Mouse (Mus musculus): ENCODE results near the gene Myh9.

Myh9 gene

DNA sequence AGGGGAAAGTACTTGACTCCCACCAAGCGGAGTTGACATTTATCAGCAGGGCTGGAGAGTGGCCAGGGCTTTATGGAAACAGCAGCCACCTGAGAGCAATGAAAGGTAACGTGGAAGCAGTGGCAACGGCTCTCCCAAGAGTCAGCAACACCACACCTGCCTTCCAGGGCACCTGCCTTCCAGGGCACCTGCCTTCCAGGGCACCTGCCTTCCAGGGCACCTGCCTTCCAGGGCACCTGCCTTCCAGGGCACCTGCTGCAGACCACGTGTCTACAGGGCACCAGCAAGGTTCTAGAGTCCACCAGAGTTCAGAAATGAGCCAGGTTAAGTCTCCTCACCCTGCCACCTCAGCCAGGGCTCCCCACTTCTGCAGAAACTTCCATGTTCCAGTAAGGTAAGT, 48.9 kb downstream of the Myh9 start:
- in situ Hi-C loops (cut with MboI, MseI), result loop anchor here (25.0 kb wide), 1 partner anchor 1094 kb away; the partner anchor contains the start of genes Gga1, Gm49510 and Sh3bp1

DNA sequence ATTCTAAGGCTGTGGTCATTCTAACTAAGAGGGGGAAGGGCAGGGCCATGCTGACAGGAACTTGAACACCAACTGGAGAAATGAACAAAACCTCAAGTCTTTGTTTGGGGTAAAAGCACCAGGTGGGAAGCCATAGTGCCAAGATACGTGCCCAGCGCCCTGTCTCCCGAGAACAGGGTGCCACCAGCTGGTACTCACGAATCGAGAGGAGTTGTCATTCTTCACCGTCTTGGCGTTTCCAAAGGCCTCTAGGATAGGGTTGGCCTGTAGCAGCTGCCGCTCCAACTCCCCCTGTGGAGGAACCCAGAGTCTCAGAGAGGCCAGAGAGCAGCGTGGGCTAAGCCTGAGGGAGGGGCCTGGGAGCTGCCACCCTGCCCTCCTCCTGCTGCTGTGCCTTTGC, 49.9 kb downstream of the Myh9 start:
- in situ Hi-C loops (cut with MboI, MseI), result loop anchor here (25.0 kb wide), 1 partner anchor 1095 kb away; the partner anchor contains the start of genes Gga1, Gm49510 and Sh3bp1

DNA sequence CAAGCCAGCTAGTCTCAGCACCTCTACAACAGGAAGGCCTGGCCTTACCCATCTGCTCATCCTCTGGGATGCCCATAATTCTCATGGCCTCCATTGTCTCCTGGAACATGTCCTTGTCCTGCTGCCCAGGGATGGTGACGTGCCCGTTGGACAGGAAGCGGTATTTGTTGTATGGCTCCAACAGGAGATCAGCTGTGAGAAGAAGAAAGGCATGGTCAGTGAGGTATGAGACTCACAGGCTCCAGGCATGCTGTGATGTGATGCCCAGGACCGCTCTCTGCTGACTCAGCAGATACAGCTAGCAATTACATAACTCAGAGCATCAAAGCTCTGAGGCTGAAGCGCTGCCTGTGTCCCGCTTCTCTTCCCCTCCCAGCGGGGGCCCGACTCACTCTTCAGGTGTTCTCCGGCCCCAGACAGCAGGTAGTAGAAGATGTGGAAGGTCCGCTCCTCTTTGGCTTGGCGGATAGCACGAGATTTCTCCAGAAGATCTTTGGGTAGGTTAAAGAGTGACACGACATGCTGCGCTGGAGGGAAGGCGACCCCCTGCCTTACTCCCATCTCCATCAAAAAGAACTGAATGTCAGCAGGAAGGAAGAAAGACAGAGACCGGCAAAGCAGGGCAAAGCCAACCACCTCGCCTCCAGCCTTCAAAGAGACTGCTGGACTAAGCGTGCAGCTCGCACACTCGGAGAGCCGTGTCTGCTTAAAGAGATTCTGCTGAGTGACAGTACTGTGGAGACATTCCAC, 51.1 kb downstream of the Myh9 start:
- in situ Hi-C loops (cut with MboI, MseI), result loop anchor here (25.0 kb wide), 1 partner anchor 1096 kb away; the partner anchor contains the start of genes Gga1, Gm49510 and Sh3bp1

DNA sequence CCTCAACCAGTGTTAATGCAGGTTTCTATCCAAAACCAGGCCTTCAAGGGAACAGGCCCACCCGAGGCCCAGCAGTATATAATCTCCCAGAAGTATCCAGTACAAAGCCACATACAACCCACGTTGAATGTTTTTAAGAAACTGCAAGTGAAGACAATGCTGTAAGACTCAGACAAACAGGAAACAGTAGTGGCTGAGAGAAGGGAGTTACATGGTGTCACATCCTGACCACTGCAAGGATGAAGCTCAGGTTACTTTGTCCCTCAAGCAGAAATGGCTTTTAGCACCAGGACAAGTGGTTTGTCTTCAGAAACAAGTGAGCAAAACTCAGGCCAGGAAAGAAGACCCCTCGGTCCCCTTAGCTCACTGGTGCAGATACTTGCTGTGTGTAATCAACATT, 52.8 kb downstream of the Myh9 start:
- in situ Hi-C loops (cut with MboI, MseI), result loop anchor here (25.0 kb wide), 1 partner anchor 1098 kb away; the partner anchor contains the start of genes Gga1, Gm49510 and Sh3bp1

DNA sequence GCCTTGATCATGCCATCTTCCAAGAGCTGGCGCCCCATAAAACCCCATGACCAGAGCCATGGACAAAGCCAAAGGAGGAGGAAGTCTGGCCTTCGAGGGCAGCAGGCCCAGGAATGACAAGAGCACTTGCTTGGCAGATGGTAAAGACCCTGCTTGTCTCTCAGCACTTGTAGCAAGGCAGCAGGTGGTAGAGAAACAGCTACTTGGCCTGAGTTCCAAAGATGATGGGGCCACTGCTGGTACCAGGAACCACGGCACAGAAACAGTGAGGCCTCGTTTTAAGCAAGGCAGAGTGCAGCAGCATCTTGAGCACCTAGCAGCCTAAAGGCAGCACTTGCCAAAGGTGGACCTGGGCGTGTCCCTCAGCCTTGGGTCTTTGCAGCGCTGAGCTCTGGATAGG, 53.6 kb downstream of the Myh9 start:
- in situ Hi-C loops (cut with MboI, MseI), result loop anchor here (25.0 kb wide), 1 partner anchor 1099 kb away; the partner anchor contains the start of genes Gga1, Gm49510 and Sh3bp1

DNA sequence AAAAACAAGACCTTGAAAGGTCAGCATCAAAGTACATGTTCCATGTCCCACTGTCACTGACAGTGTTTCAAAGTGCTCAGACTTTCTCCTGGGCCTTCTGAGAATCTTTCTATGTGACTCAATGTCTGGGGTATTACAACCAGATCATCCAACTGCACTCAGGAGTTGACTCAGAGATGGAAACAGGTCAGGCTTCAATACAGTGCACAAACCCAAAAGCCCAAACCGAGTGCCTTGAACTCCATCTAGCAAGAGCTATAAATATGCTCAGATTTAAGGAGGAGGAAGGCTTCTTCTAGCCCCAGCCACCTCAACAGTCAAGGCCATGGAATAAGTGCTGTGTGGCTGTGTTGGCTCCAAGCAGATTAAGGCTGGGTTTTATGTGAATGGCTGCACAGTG, 56.2 kb downstream of the Myh9 start:
- in situ Hi-C loops (cut with MboI, MseI), result loop anchor here (25.0 kb wide), 1 partner anchor 1101 kb away; the partner anchor contains the start of genes Gga1, Gm49510 and Sh3bp1

DNA sequence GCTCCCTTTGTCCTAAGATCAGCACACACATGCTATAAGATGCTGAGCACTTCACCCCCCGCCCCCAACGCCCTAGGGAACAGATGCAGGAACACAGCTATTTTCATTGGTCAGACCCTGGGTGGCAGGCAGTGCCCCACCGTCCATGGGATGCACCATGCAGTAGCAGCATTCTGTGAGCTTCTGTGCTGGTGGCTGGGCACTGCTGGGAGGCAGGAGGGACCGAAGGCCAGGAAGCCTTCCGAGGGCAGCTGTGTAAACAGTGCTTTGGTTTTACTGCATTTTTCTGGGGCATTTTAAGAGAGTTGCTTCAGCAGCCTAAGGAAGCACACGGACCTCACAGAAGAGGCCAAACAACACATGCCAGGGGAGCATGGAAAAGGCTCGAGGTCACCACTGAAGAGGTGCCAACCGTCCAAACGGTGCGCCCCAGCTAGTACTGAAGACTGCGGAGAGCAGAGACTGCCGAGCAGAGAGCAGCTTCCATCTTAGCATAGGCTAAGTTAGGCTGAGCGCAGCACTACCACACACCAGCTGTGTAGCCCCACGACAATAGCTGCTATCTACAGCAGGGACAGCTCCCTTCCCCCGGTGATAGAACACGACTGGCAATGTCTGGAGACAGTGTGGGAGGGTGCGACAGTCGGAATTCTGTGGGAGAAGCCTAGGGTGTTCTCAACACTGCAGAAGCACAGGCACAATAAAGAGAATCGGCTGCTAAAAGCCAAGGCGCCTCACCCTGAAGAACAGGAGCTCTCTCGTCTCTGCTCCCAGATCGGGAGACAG, 57.7 kb downstream of the Myh9 start:
- in situ Hi-C loops (cut with MboI, MseI), result loop anchor here (25.0 kb wide), 1 partner anchor 1103 kb away; the partner anchor contains the start of genes Gga1, Gm49510 and Sh3bp1

DNA sequence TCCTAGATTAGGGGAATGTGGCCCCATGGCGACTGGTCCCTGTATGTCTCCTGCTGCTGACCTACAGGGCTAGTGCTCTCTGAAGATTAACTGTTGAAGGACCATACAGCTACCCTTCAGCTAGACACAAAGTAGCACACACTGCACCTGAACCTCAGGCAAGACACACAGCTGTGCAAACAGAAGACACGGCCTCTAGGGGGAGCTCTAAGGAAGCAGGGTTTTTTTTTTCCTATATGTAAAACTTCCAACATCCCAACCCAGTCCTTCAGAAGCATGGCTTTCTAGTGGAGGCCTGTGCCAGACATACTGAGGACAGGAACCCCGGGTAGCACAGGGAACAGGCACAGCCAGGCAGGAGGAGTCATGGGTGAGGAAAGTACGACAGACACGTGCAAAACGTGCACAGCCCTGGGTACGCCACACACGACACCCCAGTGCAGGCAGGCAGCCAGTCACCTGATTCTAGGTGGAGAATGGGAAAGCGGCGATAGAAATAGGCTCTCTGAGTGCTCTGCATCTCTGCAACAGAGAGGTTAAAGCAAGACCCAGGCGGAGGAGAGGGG, 59.4 kb downstream of the Myh9 start:
- in situ Hi-C loops (cut with MboI, MseI), result loop anchor here (25.0 kb wide), 1 partner anchor 1105 kb away; the partner anchor contains the start of genes Gga1, Gm49510 and Sh3bp1

DNA sequence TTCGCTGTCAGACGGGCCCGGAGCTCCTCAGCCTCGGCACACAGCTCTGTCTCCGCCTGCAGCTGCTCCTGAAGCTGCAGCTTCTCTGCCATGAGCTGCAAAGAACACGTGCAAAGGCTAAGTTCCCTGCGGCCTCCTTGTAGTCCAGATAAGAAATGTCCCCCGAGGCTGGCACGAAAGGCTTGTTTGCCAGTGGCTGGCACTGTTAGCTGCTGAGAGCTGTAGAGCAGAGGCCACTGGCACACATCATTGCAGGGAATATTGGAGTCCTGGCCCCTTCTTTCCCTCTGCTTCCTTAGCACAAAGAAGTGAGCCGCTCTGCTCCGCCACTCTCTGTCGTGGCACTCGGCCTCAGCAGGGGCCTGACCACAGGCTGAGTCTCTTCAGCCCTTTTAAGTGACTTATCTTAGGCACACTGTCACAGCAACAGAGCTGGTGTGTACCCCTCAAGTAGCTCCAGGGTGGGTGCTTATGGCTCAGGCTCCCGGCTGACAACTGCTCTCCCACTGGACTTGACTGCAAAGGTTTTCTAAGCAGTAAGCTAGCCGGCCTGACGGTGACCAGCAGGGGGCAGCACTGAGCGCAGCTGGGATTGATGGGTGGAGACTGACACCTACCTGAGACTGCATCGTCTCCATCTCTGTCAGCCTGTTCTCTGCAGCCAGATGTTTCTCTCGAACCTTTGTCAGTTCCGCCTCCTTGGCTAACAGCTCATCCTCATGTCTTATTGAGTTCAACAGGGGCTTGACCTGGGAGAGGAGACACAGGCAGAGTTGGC, 66.6 kb downstream of the Myh9 start:
- in situ Hi-C loops (cut with MboI, MseI), result loop anchor here (25.0 kb wide), 1 partner anchor 1112 kb away; the partner anchor contains the start of genes Gga1, Gm49510 and Sh3bp1

DNA sequence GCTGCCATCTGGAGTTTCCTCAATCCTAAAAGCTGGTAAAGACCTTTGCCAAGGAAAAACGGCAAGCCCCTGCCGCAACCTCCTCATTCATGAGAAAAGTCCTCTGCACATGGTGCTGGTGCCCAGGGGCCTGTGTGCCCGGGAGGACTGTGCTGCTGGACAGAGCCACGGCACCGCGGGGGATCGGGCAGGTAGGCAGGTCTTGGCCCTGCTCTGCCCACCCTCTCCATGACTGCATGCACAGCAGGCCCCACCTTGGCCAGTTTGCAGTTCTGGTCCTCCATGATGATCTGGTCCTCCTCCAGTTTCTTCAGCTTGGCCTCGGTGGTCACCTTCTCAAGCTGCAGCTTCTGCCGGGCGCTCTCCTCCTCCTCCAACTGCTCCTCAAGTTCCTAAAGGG, 67.7 kb downstream of the Myh9 start:
- in situ Hi-C loops (cut with MboI, MseI), result loop anchor here (5.0 kb wide), 1 partner anchor 148 kb away; no protein-coding TSS in a partner anchor

DNA sequence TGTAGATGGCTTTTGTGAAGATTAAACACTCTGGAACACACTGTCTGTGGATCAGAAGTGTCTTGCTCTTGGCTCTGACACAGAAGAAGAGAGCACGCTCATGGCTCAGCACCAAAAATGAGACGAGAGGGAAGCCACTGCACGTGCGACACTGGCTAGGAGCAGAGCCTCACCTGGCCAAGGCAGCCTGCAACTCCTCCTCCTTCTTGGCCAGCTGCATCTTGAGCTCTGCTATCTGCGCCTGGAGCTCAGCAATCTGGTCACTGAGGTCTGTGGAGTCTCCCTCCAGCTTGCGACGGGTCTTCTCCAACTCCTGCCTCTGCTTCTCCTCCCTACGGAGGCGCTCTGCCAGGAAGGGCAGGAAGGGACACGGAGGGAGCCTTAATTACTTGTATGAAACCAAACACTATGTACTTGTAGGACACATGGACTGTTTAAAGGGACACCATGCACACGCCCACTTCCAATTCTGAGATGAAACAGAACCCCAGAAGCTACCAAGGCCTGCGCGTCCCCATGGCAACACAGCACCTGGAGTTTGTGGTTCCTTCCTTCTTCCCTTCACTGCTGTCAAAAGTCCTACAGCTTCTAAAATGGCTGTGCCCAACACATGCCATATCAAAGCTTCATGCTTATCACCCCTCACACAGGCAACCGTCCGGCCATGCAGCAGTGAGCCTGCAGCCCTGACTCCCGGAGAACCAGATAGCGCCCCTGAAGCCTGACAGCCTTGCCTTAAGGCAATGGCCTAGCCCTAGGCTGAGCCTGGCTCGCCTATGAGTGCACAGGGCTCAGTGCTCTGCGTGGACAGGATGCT, 68.7 kb downstream of the Myh9 start:
- in situ Hi-C loops (cut with MboI, MseI), result loop anchor here (5.0 kb wide), 1 partner anchor 149 kb away; no protein-coding TSS in a partner anchor

DNA sequence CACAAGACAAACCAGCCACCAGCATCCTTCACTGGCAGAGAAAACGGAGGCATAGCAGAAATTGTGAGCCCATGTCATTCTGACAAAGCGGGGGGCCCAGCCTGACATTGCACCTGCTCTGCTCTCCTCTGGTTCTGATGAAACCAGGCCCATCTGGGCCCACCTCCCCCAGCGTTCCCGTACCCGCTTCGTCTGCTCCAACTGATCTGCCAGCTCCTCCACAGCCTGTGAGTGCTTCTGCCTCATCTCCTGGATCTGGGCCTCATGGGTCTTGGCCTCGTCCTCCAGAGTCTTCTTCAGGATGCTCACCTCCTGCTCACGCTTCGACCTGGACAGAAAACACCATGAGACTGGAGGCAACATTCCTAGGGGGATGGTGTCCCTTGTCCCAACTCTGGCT, 71.0 kb downstream of the Myh9 start:
- in situ Hi-C loops (cut with MboI, MseI), result loop anchor here (5.0 kb wide), 1 partner anchor 151 kb away; no protein-coding TSS in a partner anchor

DNA sequence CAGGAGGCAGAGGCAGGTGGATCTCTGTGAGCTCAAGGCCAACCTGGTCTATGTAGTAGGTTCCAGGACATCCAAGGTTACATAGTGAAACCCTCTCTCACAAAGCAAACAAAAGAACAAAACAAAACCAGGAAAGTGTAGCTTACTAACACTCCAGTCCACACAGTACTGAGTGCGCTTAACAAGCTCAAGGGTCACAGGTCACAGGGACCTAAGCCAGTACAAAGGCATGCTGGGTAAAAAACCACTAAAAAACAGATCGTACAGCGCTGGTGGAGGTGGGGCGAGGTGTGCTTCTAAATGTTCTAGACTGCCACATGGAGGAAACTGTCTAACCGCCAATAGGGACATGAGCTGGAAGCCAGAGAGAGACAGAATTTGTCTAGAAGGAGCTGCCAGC, 71.6 kb downstream of the Myh9 start:
- in situ Hi-C loops (cut with MboI, MseI), result loop anchor here (5.0 kb wide), 1 partner anchor 152 kb away; no protein-coding TSS in a partner anchor

DNA sequence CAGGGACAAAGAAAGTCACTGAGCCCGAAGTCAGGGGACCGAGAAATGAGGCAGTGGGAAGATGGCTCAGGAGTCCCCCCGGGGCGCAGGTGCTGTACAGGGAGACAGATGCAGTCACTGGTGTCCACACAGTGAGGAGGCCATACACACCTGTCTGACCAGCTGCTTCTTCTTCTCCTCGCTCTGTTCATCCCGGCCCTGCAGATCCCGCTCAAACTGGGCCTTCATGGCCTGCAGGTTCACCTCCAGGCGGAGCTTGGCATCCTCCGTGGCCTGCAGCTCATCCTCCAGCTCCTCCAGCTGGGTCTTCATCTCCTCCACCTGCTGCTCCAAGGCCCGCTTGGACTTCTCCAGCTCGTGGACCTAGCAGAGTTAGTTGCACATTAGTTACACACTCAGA, 75.0 kb downstream of the Myh9 start:
- in situ Hi-C loops (cut with MboI, MseI), result no loop called here

DNA sequence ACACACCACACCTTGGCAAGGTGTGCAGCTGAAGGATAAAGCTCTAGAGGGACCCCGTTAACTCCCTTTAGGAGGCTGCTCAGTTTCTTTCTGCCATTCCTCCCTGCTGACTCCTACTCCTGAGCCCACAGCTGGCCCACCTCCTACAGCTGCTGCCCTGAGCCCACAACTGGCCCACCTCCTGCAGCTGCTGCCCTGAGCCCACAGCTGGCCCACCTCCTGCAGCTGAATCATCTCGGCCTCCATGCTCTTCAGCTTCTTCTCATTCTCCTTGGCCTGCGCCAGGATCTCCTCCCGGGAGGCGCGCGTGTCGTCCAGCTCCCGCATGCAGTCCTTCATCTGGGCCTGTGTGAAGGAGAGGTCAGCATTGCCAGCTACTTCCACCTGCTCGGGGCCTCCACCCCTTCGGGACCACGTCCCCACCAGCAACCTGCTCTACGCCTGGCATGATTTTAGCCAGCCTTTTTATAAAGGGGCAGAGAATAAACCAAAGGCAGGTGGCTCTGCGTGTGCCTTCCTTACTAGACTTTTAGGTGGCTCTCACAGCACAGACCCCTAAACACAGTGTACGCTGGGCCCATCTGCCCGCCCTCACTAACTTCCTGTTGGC, 76.4 kb downstream of the Myh9 start:
- in situ Hi-C loops (cut with MboI, MseI), result no loop called here

DNA sequence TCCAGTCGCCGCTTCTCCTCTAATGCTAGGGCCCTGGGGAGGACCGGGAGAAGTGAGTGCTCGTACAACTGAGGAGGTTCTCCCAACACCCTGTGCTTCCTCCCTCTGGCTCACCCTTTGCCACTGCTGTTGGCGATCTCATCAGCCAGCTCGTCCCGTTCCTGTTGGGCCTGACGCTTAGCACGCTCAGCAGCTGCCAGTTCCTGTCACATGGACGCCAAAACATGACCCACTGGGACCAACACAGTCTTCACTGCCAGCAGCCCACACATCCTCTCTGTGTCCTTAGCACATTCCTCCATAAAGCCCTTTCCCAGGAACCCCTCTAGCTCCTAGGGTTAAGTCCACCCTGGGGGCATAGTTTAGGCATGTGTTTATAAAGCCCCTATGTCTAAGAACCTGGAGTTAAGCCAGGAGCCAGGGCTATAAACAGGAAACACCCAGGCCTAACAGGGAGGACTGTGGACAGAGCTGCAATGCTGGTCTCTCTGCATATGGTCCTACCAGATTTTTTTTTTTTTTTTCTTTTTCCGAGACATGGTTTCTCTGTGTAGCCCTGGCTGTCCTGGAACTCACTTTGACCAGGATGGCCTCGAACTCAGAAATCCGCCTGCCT, 77.5 kb downstream of the Myh9 start:
- in situ Hi-C loops (cut with MboI, MseI), result no loop called here

DNA sequence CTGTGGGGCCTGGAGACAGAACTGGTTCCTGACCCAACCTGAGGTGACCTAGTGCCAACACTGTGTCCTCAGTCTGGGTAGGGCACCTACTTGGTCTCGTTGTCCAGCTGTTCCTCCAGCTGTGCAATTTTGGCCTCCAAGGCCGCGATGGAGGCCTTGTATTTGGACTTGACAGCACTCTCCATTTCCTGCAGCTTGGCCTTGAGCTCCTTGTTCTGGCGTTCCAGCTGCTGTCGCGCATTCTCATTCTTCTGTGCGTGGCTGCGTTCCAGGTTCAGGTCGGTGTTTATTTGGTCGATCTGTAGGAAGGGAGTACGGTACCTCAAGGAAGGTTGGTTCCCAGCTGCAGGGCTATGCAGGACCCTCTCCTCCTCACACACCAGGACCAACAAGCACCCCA, 78.3 kb downstream of the Myh9 start:
- in situ Hi-C loops (cut with MboI, MseI), result no loop called here

DNA sequence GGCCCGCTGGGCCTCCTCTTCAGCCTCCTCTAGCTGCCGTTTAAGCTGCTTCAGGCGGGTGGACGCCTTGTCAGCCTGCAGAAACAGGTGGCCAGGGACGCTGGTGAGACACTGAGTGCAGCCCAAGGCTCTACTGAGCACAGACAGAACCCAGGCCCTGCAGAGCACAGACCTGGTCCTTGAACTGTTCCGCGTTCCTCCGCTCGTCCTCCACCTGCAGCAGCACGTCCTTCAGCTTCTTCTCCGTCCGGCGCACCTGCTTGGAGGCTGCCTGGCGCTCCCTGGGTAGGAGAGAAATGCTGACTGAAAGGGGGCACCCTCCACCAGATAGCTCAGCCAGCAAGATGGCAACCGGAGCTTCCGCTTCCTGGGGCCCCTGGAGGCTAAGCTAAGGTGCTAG, 78.9 kb downstream of the Myh9 start:
- in situ Hi-C loops (cut with MboI, MseI), result no loop called here

All from regulatory T cell (primary cell).